Mouse (Mus musculus): ENCODE data around the gene Usp21.

DNA sequence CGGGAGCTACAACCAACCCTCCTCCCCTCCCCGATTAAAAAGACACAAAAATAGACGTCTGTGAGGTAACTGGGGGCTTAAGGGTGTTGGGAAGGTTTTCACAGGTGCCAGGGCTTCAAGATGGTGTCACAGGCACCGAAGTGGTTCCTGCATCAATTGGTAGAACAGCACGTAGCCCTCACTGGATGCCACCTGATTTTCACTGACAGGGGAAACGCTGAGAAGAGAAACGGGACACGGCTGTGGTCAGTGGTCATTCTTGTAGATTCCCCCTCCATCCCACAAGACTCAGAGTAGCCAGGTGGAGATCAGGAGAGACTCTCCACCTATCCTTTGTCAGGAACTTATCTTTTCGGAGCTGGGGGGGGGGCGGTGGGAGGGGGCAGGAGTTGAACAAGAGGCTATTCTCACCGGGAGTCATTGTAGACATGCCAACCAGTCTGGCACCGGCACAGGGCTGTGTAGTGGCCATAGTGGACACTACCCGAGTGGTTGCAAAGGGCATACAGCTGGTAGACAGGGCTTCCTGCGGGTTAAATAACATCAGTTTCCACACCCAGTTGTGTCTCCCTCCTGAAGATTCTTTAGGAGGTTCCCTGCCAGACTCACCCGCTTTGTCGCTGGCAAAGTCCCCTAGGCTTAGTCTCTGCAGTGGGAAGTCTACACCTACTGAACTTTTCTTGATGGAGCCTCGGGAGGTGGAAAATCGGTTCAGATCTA lies 5.5 kb downstream of the Usp21 start:
- no peak for TF ChIP-seq POLR2A (IDR thresholded peaks at IDR 0.05; ENCODE audit: insufficient read length, low read depth)
- no peak for TF ChIP-seq POLR2AphosphoS2 (IDR thresholded peaks at IDR 0.05; ENCODE audit: insufficient read length, low read depth)
- no peak for TF ChIP-seq CEBPB (IDR thresholded peaks at IDR 0.05; ENCODE audit: insufficient read depth, poor library complexity, severe bottlenecking)
- TF ChIP-seq MAX (IDR thresholded peaks at IDR 0.05; ENCODE audit: low read depth): no peak
- TF ChIP-seq USF1 (IDR thresholded peaks at IDR 0.05; ENCODE audit: low read depth): no peak
- no peak for TF ChIP-seq REST (IDR thresholded peaks at IDR 0.05; ENCODE audit: insufficient read depth, insufficient read length)
- no peak for TF ChIP-seq MYOD1 (IDR thresholded peaks at IDR 0.05; ENCODE audit: control insufficient read depth in 1 of 3, insufficient read length in 2 of 3, low read depth in 2 of 3)
- no peak for TF ChIP-seq TCF12 (IDR thresholded peaks at IDR 0.05; ENCODE audit: insufficient read depth, poor library complexity, severe bottlenecking)
- no peak for TF ChIP-seq SRF (IDR thresholded peaks at IDR 0.05; ENCODE audit: control insufficient read depth, insufficient read length, low read depth)
- TF ChIP-seq E2F4 (IDR thresholded peaks at IDR 0.05; ENCODE audit: insufficient read depth): no peak
- TF ChIP-seq MYOG (IDR thresholded peaks at IDR 0.05; ENCODE audit: control insufficient read depth in 1 of 3, insufficient read depth in 1 of 3, insufficient read length in 2 of 3, low read depth in 2 of 3): no peak

All from myocyte (in vitro differentiated cells).